Mouse (Mus musculus): ENCODE results near the gene Mob1b.

- TF ChIP-seq USF1 (IDR thresholded peaks at IDR 0.05; ENCODE audit: low read depth, low read length), result no peak
- TF ChIP-seq MAFK (IDR thresholded peaks at IDR 0.05; ENCODE audit: insufficient replicate concordance, low read length), result no peak
- TF ChIP-seq POLR2A (IDR thresholded peaks at IDR 0.05; ENCODE audit: low read depth, low read length), result no peak
Measured at GRCm38 (mm10) chr5:88687996-88688406, 32.7 kb upstream of the Mob1b start.

Measured in CH12.LX (cell line).